Mouse (Mus musculus) ES-E14 (cell line): ENCODE measurements around the gene 9130213A22Rik. TPM values are rescaled to one million over a fixed set of nuclear protein-coding genes. Genes with fewer than 3 reads are reported as not detected.

Experiments
- DNase-seq: peaks from one replicate; pipeline ENCODE4 v3.0.0-alpha.2; 2013; ENCODE audit warnings: low read depth, low spot score
- H3K27ac ChIP-seq: 2 replicates; pipeline ENCODE4 v1.5.1; 2012; ENCODE audit warnings: low read depth, mild to moderate bottlenecking, low read length, moderate library complexity, mixed read lengths; ENCODE audit not compliant: poor library complexity, insufficient read depth, severe bottlenecking
- H3K36me3 ChIP-seq: 2 replicates; pipeline ENCODE4 v1.6.1; 2012; ENCODE audit warnings: mild to moderate bottlenecking, low read length, moderate library complexity, mixed read lengths; ENCODE audit not compliant: control insufficient read depth, poor library complexity, insufficient read depth, severe bottlenecking
- H3K4me1 ChIP-seq, 2 experiments: fragments of 150-350 bp in 1 of 2; sonication (generic) in 1 of 2; 2 replicates each; pipeline ENCODE4 v1.6.1; 2012; ENCODE audit warnings: low read length in 2 of 2, mild to moderate bottlenecking in 1 of 2, mixed read lengths in 1 of 2; ENCODE audit not compliant: control insufficient read depth in 2 of 2, insufficient read depth in 2 of 2, poor library complexity in 1 of 2
- H3K4me3 ChIP-seq, 2 experiments: fragments of 150-350 bp in 1 of 2; sonication (generic) in 1 of 2; 2 replicates each; pipeline ENCODE4 v1.5.1; 2012; ENCODE audit warnings: low read length in 2 of 2, low read depth in 1 of 2, mild to moderate bottlenecking in 1 of 2, mixed read lengths in 1 of 2; ENCODE audit not compliant: insufficient read depth in 1 of 2, poor library complexity in 1 of 2, severe bottlenecking in 1 of 2
- H3K9ac ChIP-seq: 2 replicates; pipeline ENCODE4 v1.6.1; 2012; ENCODE audit warnings: low read depth, mild to moderate bottlenecking, low read length, mixed read lengths; ENCODE audit not compliant: poor library complexity, insufficient read depth, severe bottlenecking
- H3K9me3 ChIP-seq: fragments of 150-350 bp; sonication (generic); 2 replicates; pipeline ENCODE4 v1.6.1; 2012; ENCODE audit warnings: low read depth, mild to moderate bottlenecking, low read length; ENCODE audit not compliant: control insufficient read depth, insufficient read depth
- CHD2 ChIP-seq: IDR thresholded peaks from 2 replicates; pipeline ENCODE4 v1.6.1; 2014; ENCODE audit warnings: mild to moderate bottlenecking, low read depth, low read length, inconsistent platforms
- HCFC1 ChIP-seq: IDR thresholded peaks from 2 replicates; pipeline ENCODE4 v1.6.1; 2012; ENCODE audit warnings: low read length, inconsistent platforms, borderline replicate concordance; ENCODE audit not compliant: insufficient read depth
- MAFK ChIP-seq: IDR thresholded peaks from 2 replicates; pipeline ENCODE4 v1.6.1; 2014; ENCODE audit warnings: mild to moderate bottlenecking, low read depth, low read length, inconsistent platforms; ENCODE audit not compliant: insufficient read depth
- ZC3H11A ChIP-seq: IDR thresholded peaks from 2 replicates; pipeline ENCODE4 v1.6.1; 2012; ENCODE audit warnings: low read depth, mild to moderate bottlenecking, inconsistent platforms, low read length, borderline replicate concordance
- ZNF384 ChIP-seq: IDR thresholded peaks from 2 replicates; pipeline ENCODE4 v1.6.1; 2012; ENCODE audit warnings: low read depth, low read length, inconsistent platforms
- in situ Hi-C, 2 experiments: fragments of 600-800 bp; cut with MboI; formaldehyde crosslinking; loops; one replicate each; pipeline ENCODE4 v1.15.1; 2025; ENCODE audit warnings: low sequenced_read_pairs in 2 of 2, inconsistent platforms in 1 of 2; ENCODE audit not compliant: unreplicated experiment in 2 of 2
- total RNA-seq: library from RNA; depleted of rRNA; stranded (reverse); fragments of 300-350 nt; gene quantifications from 2 replicates; pipeline ENCODE4 v1.2.3, GENCODE M21; 2012

Gene 9130213A22Rik
- total RNA-seq, 1 experiment, result not detected

- no peaks in the 10 kb centered on the region for H3K9me3 ChIP-seq
- H3K4me3 ChIP-seq, result peak overlapping the region; percentile 60 to 68
- peaks cover 2 to 7% of the 10 kb centered on the region in 2 experiments; a peak in 1 of 4 replicates for H3K4me1 ChIP-seq
- no peak overlapping the region; the same call in 1 of the 2 replicates for H3K9ac ChIP-seq
- TF ChIP-seq ZC3H11A (no peak), ZNF384 (no peak)
- H3K27ac ChIP-seq, result no peak overlapping the region
- in situ Hi-C loops, result no loop called here
- H3K36me3 ChIP-seq, result peaks cover 11% of the 10 kb centered on the region; the same call in 1 of the 2 replicates
- DNase-seq, result no peak
These were observed 11.2 kb downstream of the 9130213A22Rik start for GRCm38 (mm10) chr11:69111051-69111810.

- Histone ChIP-seq H3K36me3 (peaks cover 18% of the 10 kb centered on the region), H3K27ac (no peak overlapping the region), H3K9ac (no peak overlapping the region; the same call in 1 of the 2 replicates), H3K4me1 (peaks cover 2 to 7% of the 10 kb centered on the region in 2 experiments; a peak in 1 of 4 replicates), H3K9me3 (no peaks in the 10 kb centered on the region), H3K4me3 (peak overlapping the region; percentile 60 to 68)
- TF ChIP-seq HCFC1 (peak; percentile 53; the same call in 1 of the 2 replicates), CHD2 (0 out of 2 replicates have a peak, but pooled peaks have one; percentile 1), MAFK (peak; percentile 75), ZNF384 (peak; percentile 99), ZC3H11A (no peak)
- no peak for DNase-seq
- in situ Hi-C loops, result no loop called here
These were observed 11.9 kb downstream of the 9130213A22Rik start for GRCm38 (mm10) chr11:69110319-69111046.

- TF ChIP-seq ZC3H11A, result no peak
- TF ChIP-seq CHD2, result no peak
- no peak for TF ChIP-seq MAFK
- TF ChIP-seq ZNF384, result no peak
- no peak for TF ChIP-seq HCFC1
- peaks cover 2 to 7% of the 10 kb centered on the region in 2 experiments; a peak in 1 of 4 replicates for H3K4me1 ChIP-seq
- peak overlapping the region in 1 of 2 experiments; percentile 60; a peak in 1 of 4 replicates for H3K4me3 ChIP-seq
- no peaks in the 10 kb centered on the region for H3K9me3 ChIP-seq
- in situ Hi-C loops, result no loop called here
- no peak for DNase-seq
- H3K27ac ChIP-seq, result no peak overlapping the region
- H3K36me3 ChIP-seq, result peaks cover 27% of the 10 kb centered on the region
- no peak overlapping the region for H3K9ac ChIP-seq
These were observed 13.1 kb downstream of the 9130213A22Rik start for GRCm38 (mm10) chr11:69109032-69109900.

- in situ Hi-C loops, result no loop called here
- peaks cover 38% of the 10 kb centered on the region for H3K36me3 ChIP-seq
- H3K4me3 ChIP-seq, result no peak overlapping the region
These were observed 14.2 kb downstream of the 9130213A22Rik start for GRCm38 (mm10) chr11:69108223-69108622.

More at GRCm38 (mm10) chr11:69108223-69108622, 14.2 kb downstream of the 9130213A22Rik start:
- Histone ChIP-seq H3K4me1 (peaks cover 2 to 7% of the 10 kb centered on the region in 2 experiments; a peak in 1 of 4 replicates), H3K9ac (no peak overlapping the region), H3K27ac (no peak overlapping the region), H3K9me3 (no peaks in the 10 kb centered on the region)
- TF ChIP-seq ZNF384 (no peak), CHD2 (no peak), ZC3H11A (no peak), MAFK (no peak), HCFC1 (no peak)
- no peak for DNase-seq
